Mouse (Mus musculus): ENCODE measurements at regions not wholly inside any gene's neighbourhood (a gene's known extent, or its start where the extent isn't known, plus 50 kb on each side); places are given as distances from the start of the nearest gene placed in this dataset.

GRCm38 (mm10) chr2:134419581-134419980 lies 134.6 kb downstream of the Hao1 start:
- no peak overlapping the region for H3K4me2 ChIP-seq
- H3K9me3 ChIP-seq, result no peaks in the 10 kb centered on the region
- no peak for ATAC-seq (ENCODE audit: low FRiP score)
- no peaks in the 10 kb centered on the region for H3K27me3 ChIP-seq
- 85% methylated on average over 2 of the region's 2 CpGs for WGBS
- H3K27ac ChIP-seq, result no peak overlapping the region
- H3K36me3 ChIP-seq (replicated peaks), result no peaks in the 10 kb centered on the region
- H3K4me3 ChIP-seq (replicated peaks), result no peak overlapping the region
- no peaks in the 10 kb centered on the region for H3K4me1 ChIP-seq
- H3K9ac ChIP-seq, result no peak overlapping the region

- H3K4me3 ChIP-seq (replicated peaks), result no peak overlapping the region
- 93% methylated on average over 3 of the region's 3 CpGs for WGBS
- H3K36me3 ChIP-seq (replicated peaks), result no peaks in the 10 kb centered on the region
- no peaks in the 10 kb centered on the region for H3K27me3 ChIP-seq
- no peak overlapping the region for H3K9ac ChIP-seq
- ATAC-seq (ENCODE audit: low FRiP score), result no peak
- H3K27ac ChIP-seq, result no peak overlapping the region
- no peaks in the 10 kb centered on the region for H3K4me1 ChIP-seq
- no peak overlapping the region for H3K4me2 ChIP-seq
- no peaks in the 10 kb centered on the region for H3K9me3 ChIP-seq
These were observed 154.6 kb downstream of the Hao1 start for GRCm38 (mm10) chr2:134399564-134399963.

GRCm38 (mm10) chr2:134393421-134393820 lies 160.7 kb downstream of the Hao1 start:
- no peak overlapping the region for H3K4me2 ChIP-seq
- H3K9me3 ChIP-seq, result no peaks in the 10 kb centered on the region
- no peak overlapping the region for H3K27ac ChIP-seq
- no peak for ATAC-seq (ENCODE audit: low FRiP score)
- H3K36me3 ChIP-seq (replicated peaks), result no peaks in the 10 kb centered on the region
- no peak overlapping the region for H3K4me3 ChIP-seq (replicated peaks)
- no peaks in the 10 kb centered on the region for H3K27me3 ChIP-seq
- no peaks in the 10 kb centered on the region for H3K4me1 ChIP-seq
- 94% methylated on average over 3 of the region's 3 CpGs for WGBS
- H3K9ac ChIP-seq, result no peak overlapping the region

- 74% methylated on average over 2 of the region's 2 CpGs for WGBS
- ATAC-seq (ENCODE audit: low FRiP score), result no peak
- Histone ChIP-seq H3K27ac (no peak overlapping the region), H3K9ac (no peak overlapping the region), H3K4me1 (no peaks in the 10 kb centered on the region), H3K4me2 (no peak overlapping the region), H3K27me3 (no peaks in the 10 kb centered on the region), H3K4me3 (replicated peaks) (no peak overlapping the region), H3K9me3 (no peaks in the 10 kb centered on the region), H3K36me3 (replicated peaks) (no peaks in the 10 kb centered on the region)
These were observed 179.1 kb downstream of the Hao1 start for GRCm38 (mm10) chr2:134375116-134375515.

- H3K27me3 ChIP-seq, result no peaks in the 10 kb centered on the region
- H3K4me3 ChIP-seq (replicated peaks), result no peak overlapping the region
- peaks cover 6% of the 10 kb centered on the region for H3K4me1 ChIP-seq
- H3K9ac ChIP-seq, result no peak overlapping the region
- WGBS, result 60% methylated on average over 8 of the region's 8 CpGs
- ATAC-seq (ENCODE audit: low FRiP score), result peak; percentile 59; the same call in 1 of the 2 replicates
- no peaks in the 10 kb centered on the region for H3K9me3 ChIP-seq
- no peaks in the 10 kb centered on the region for H3K36me3 ChIP-seq (replicated peaks)
- no peak overlapping the region for H3K4me2 ChIP-seq
- peak overlapping the region; percentile 62 for H3K27ac ChIP-seq
These were observed 203.2 kb downstream of the Hao1 start for GRCm38 (mm10) chr2:134350894-134351501.

- Histone ChIP-seq H3K4me2 (no peak overlapping the region), H3K4me3 (replicated peaks) (no peak overlapping the region), H3K4me1 (peaks cover 6% of the 10 kb centered on the region), H3K27me3 (no peaks in the 10 kb centered on the region), H3K36me3 (replicated peaks) (no peaks in the 10 kb centered on the region), H3K9ac (no peak overlapping the region), H3K27ac (peak overlapping the region; percentile 62), H3K9me3 (no peaks in the 10 kb centered on the region)
- 36% methylated on average over 2 of the region's 2 CpGs for WGBS
- peak; percentile 68; the same call in 1 of the 2 replicates for ATAC-seq (ENCODE audit: low FRiP score)
These were observed 203.7 kb downstream of the Hao1 start for GRCm38 (mm10) chr2:134350442-134350841.

- H3K27me3 ChIP-seq, result no peaks in the 10 kb centered on the region
- no peak overlapping the region for H3K9ac ChIP-seq
- no peak for ATAC-seq (ENCODE audit: low FRiP score)
- H3K36me3 ChIP-seq (replicated peaks), result no peaks in the 10 kb centered on the region
- H3K4me3 ChIP-seq (replicated peaks), result no peak overlapping the region
- no peaks in the 10 kb centered on the region for H3K4me1 ChIP-seq
- WGBS, result 71% methylated on average over 6 of the region's 6 CpGs
- H3K9me3 ChIP-seq, result no peaks in the 10 kb centered on the region
- no peak overlapping the region for H3K27ac ChIP-seq
- no peak overlapping the region for H3K4me2 ChIP-seq
These were observed 211.5 kb downstream of the Hao1 start for GRCm38 (mm10) chr2:134342515-134343140.

GRCm38 (mm10) chr2:134308092-134308491 lies 246.1 kb downstream of the Hao1 start:
- Histone ChIP-seq H3K4me3 (replicated peaks) (no peak overlapping the region), H3K27me3 (no peaks in the 10 kb centered on the region), H3K27ac (no peak overlapping the region), H3K36me3 (replicated peaks) (no peaks in the 10 kb centered on the region), H3K4me1 (no peaks in the 10 kb centered on the region), H3K9ac (no peak overlapping the region), H3K9me3 (no peaks in the 10 kb centered on the region), H3K4me2 (no peak overlapping the region)
- ATAC-seq (ENCODE audit: low FRiP score), result no peak
- WGBS, result 84% methylated on average over 3 of the region's 3 CpGs

GRCm38 (mm10) chr2:134290126-134290691 lies 264.0 kb downstream of the Hao1 start:
- ATAC-seq (ENCODE audit: low FRiP score), result no peak
- 89% methylated on average over 2 of the region's 2 CpGs for WGBS
- H3K4me1 ChIP-seq, result no peaks in the 10 kb centered on the region
- no peak overlapping the region for H3K4me3 ChIP-seq (replicated peaks)
- H3K36me3 ChIP-seq (replicated peaks), result no peaks in the 10 kb centered on the region
- no peaks in the 10 kb centered on the region for H3K27me3 ChIP-seq
- no peaks in the 10 kb centered on the region for H3K9me3 ChIP-seq
- H3K27ac ChIP-seq, result no peak overlapping the region
- H3K9ac ChIP-seq, result no peak overlapping the region
- no peak overlapping the region for H3K4me2 ChIP-seq

- Histone ChIP-seq H3K27ac (no peak overlapping the region), H3K9me3 (no peaks in the 10 kb centered on the region), H3K4me1 (no peaks in the 10 kb centered on the region), H3K4me2 (no peak overlapping the region), H3K9ac (no peak overlapping the region), H3K27me3 (no peaks in the 10 kb centered on the region), H3K4me3 (replicated peaks) (no peak overlapping the region), H3K36me3 (replicated peaks) (no peaks in the 10 kb centered on the region)
- 33% methylated on average over 3 of the region's 3 CpGs for WGBS
- no peak for ATAC-seq (ENCODE audit: low FRiP score)
These were observed 278.3 kb downstream of the Hao1 start for GRCm38 (mm10) chr2:134275881-134276280.

GRCm38 (mm10) chr2:134268466-134268865 lies 285.7 kb downstream of the Hao1 start:
- H3K36me3 ChIP-seq (replicated peaks), result no peaks in the 10 kb centered on the region
- no peaks in the 10 kb centered on the region for H3K4me1 ChIP-seq
- no peak for ATAC-seq (ENCODE audit: low FRiP score)
- no peaks in the 10 kb centered on the region for H3K9me3 ChIP-seq
- no peak overlapping the region for H3K4me3 ChIP-seq (replicated peaks)
- no peak overlapping the region for H3K9ac ChIP-seq
- H3K4me2 ChIP-seq, result no peak overlapping the region
- no peaks in the 10 kb centered on the region for H3K27me3 ChIP-seq
- 57% methylated on average over 2 of the region's 2 CpGs for WGBS
- no peak overlapping the region for H3K27ac ChIP-seq
